Mouse (Mus musculus) gastrocnemius, postnatal 4 days (tissue): ENCODE data around the gene Vcl. TPM values are rescaled to one million over a fixed set of nuclear protein-coding genes. Genes with fewer than 3 reads are reported as not detected.

Experiments used
- DNase-seq, 2 experiments: peaks; one replicate each; pipeline ENCODE4 v3.0.0; 2021 to 2022; ENCODE audit warnings: low spot score in 2 of 2, mixed read lengths in 2 of 2
- total RNA-seq, 2 experiments: library from RNA; stranded (reverse); gene quantifications; 2 replicates each; pipeline ENCODE4 v1.2.3; 2021

Vcl gene
- total RNA-seq, 2 experiments from 2014 or later, result 132 to 140 TPM

DNA sequence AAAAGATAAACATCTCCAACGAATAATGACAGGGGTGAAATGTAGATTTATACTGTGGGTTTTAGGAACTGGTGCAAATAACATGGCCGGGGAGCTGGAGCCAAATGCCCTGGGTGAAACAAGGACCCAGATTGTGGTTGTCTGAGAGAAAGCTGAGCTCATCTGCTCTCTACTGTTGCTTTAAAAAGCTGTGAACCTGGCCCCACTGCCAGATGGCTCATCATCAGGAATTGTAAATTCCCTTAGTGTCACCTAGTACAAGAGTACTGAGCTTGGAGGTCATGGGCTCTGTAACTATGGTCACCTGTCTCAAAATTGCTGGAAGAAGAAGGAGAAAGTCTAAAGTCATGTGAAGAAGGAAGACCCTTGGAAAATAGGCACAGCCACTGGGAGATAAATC is 129.8 kb downstream of the Vcl start:
- no peak for DNase-seq

- DNase-seq, result no peak
These were observed 133.7 kb downstream of the Vcl start for GRCm38 (mm10) chr14:21062766-21063513.

DNA sequence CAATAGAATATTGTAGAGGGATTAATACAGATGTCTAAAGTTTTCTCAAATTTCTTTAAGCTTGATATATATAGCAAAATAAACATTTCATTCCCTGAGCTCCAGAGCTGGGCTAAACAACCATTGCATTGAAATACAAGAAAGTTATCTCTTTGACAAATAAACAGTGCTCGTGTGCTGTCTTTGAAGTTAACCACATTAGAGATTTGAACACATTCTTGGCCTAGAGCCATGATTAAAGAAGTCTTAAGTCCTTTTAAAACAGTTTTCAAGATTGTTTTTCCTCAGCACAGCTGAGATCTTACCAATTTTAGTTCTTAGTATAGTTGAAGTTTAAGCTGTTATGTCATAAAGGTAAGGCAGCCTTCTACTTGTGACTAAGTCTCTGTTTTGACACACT is 135.1 kb downstream of the Vcl start:
- DNase-seq, result no peak

DNA sequence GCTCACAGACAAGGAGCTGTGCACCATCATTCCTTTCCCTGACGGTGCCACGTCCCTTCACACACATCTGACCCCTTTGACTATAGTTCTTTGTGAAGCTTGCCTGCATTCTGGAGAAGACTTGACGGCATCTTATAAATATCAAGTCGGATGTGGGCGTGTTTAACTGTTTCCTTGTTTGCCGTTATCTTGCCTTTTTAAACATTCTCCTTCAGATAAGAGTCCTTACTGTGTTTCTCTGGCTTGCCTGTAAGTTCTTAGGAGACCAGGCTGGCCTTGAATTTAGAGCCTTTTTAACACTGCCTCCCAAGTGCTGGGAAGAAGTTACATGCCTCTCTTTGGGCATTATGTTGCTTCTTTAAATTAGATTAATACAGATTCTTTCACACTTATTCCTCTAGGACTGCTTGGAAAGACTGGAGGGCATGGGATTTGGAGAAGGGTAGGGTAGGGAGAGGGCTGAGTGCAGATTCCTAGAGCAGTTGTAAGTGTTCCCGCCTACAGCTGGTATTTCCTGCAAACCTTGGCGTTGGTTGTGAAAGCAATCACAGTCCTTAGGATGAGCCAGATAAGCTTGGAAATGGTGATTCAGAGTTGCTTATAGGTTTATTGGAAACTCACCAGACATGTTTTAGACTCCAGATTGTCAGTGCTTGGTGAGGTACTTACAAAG is 136.4 kb downstream of the Vcl start:
- no peak for DNase-seq

DNA sequence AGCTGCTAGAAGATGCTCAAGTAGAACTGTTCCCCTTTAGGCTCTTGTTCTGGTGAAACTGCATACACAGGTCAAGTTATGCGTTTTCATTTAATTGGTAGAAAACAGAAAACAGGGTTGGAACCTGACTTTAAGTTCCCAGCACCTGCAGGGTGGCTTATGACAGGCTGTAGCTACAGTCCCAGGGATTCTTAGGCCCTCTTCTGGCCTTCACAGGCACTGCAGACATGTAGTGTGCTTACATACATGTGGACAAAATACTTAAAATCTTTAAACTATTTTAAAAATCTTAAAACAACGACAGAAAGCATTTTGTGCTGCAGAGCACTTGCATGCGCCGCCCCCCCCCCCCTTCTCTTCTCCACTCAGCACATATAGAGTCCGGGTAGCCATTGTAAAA is 140.4 kb downstream of the Vcl start:
- no peak for DNase-seq

GRCm38 (mm10) chr14:21073981-21074380 is 144.8 kb downstream of the Vcl start:
- no peak for DNase-seq

- no peak for DNase-seq
These were observed 145.5 kb downstream of the Vcl start for GRCm38 (mm10) chr14:21074398-21075320.

DNA sequence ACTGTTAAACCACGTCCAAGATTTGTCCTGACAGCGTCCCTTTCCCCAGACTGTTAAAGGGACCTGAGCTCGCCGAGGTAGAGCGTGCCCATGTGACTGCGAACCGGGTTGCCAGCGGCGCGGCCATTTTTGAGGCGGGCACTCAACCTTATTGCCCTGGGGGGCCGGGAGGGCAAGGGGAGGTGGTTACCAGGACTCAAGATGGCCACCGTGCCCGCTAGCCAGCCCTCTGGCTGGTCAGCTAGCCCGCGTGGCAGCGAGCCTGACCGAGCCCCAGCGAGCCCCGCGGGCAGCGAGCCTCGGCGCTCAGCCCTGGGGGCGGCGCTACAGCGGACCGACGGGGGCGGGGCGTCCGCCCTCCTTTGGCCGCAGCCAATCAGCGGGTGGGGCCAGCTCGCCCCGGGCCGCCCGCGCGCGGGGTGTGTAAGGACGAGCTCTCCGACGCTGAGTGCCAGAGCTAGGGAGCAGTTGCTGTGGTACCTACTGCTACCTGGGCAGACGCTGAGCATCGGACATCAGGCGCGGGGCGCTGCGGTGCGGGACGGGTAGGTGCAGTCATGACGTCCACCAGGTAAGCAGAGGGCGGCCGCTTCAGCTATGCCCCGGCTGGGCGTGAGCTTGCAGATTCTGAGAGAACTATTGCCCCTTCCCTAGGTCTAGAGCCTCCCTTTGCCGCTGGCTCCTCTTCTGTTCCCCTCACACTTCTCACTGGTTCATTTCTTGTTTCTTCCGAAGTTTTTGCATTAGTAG is 146.7 kb downstream of the Vcl start:
- DNase-seq, result peak; percentile 88 to 90

- peak in 1 of 2 experiments; percentile 18 for DNase-seq
These were observed 147.4 kb downstream of the Vcl start for GRCm38 (mm10) chr14:21076501-21077194.

GRCm38 (mm10) chr14:21077939-21078338 is 148.7 kb downstream of the Vcl start:
- DNase-seq, result no peak

DNA sequence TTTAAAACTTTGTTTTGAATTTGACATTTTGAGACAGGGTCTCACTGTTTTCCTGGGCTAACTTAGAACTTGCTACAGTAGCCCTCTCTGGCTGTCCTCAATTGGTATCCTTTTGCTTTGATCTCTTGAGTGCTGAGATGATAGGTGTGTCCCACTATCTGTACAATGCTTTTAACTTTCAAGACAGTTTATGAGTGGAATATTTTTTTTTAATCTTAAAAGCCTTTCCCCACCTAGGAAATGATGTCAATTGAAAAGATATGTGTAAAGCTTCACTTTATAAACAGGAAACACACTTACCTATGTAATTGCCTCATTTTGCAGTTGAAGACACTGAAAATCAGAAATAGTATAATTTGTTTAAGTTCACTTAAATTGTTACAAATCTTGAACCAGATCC is 149.3 kb downstream of the Vcl start:
- no peak for DNase-seq

DNA sequence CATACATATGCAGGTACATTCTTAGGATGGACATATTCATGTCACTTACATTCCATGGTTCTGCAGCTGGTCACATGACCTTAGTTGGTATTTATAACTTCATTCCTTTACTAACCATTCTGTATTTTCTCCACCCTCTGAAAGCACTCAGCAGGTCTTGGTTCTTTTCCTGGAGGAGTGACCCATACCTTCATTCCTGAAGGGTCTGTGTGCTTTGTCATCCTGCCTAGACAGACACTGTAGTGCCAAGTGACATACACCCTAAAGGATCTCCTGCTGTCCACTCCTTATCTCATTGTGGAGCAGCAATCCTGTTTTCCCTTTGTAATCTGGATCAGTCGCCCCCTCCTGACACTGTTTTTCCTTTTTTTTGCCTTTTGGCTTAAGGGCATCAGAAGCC is 153.6 kb downstream of the Vcl start:
- no peak for DNase-seq

Other genes starting within 250 kb of the Vcl start
- gene Fut11, start 234.4 kb upstream of the Vcl start, total RNA-seq, result 10 to 100 TPM; 16.0 to 16.4 TPM
- gene Chchd1, start 226.4 kb upstream of the Vcl start, total RNA-seq, result 10 to 100 TPM; 78.0 to 85.7 TPM
- 10 to 100 TPM; 81.5 to 83.6 TPM for gene Zswim8, start 221.8 kb upstream of the Vcl start, total RNA-seq
- 10 to 100 TPM; 22.8 to 26.7 TPM for gene Ndst2, start 194.8 kb upstream of the Vcl start, total RNA-seq
- 10 to 100 TPM; 92.5 to 94.3 TPM for gene Camk2g, start 135.3 kb upstream of the Vcl start, total RNA-seq
- gene Plau, start 92.7 kb upstream of the Vcl start, total RNA-seq, result 10 to 100 TPM; 25.8 to 28.2 TPM
- gene Ap3m1, start 123.1 kb downstream of the Vcl start, total RNA-seq, result 10 to 100 TPM; 58.0 to 58.7 TPM
- gene Adk, start 123.2 kb downstream of the Vcl start, total RNA-seq, result 10 to 100 TPM; 40.6 to 57.3 TPM